Mouse (Mus musculus): ENCODE measurements around the gene Pemt. TPM values are rescaled to one million over a fixed set of nuclear protein-coding genes. Genes with fewer than 3 reads are reported as not detected.

Gene Pemt
- total RNA-seq, 2 experiments from 2014 or later, result 1.3 to 1.9 TPM

- no peak for DNase-seq
- intact Hi-C loops (cut with DNase I), result no loop called here
These were observed 40.4 kb downstream of the Pemt start for GRCm38 (mm10) chr11:60005866-60006265.

- no peak for DNase-seq
- intact Hi-C loops (cut with DNase I), result no loop called here
These were observed 41.6 kb downstream of the Pemt start for GRCm38 (mm10) chr11:60004716-60005115.

- DNase-seq, result no peak
- intact Hi-C loops (cut with DNase I), result no loop called here
These were observed 42.5 kb downstream of the Pemt start for GRCm38 (mm10) chr11:60003811-60004210.

GRCm38 (mm10) chr11:60001231-60001980, 44.9 kb downstream of the Pemt start:
- DNase-seq, result no peak
- intact Hi-C loops (cut with DNase I), result no loop called here

DNA sequence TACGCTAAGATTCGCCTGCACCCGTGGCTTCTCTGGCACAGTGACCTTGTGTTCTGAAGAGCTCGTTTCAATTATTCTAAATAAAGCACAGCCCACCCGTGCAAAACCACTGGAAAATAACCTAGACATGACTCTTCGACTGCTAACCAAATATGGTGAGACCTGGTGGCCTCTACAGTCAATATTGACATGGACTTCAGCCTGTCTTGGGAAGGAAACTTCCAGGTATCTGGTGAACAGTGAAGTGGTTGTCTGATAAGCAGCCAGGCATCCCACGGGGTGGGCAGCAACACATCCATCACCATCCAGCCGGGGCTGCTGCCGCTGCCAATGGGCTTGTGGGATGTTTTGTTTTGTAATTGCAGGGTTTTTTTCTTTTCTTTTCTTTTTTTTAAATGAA, 52.0 kb downstream of the Pemt start:
- DNase-seq, result no peak
- intact Hi-C loops (cut with DNase I), result no loop called here

DNA sequence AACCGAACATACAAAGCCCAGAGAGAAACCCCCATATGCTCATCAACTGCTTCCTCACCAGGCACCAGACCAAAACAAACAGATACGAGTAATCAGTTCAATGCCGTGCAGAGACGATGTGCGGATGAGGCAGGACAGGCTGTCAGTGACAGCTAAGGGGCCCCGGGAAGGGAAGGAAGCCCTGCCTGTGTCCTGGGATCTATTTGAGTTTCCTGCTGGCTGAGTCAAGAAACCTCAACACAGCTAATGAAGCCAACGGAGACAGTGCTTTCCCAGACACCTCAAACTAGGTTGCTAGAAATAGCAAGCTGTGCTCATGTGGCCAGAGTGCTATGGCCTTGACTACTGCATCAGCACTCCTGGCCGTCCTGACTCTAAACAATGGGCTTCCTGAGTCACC, 54.9 kb downstream of the Pemt start:
- DNase-seq, result peak in 1 of 2 experiments; percentile 7
- intact Hi-C loops (cut with DNase I), result no loop called here

GRCm38 (mm10) chr11:59989406-59989805, 56.9 kb downstream of the Pemt start:
- DNase-seq, result no peak
- intact Hi-C loops (cut with DNase I), result no loop called here

GRCm38 (mm10) chr11:59977831-59978230, 68.5 kb downstream of the Pemt start:
- intact Hi-C loops (cut with DNase I), result no loop called here
- no peak for DNase-seq

GRCm38 (mm10) chr11:59975241-59975640, 71.0 kb downstream of the Pemt start:
- intact Hi-C loops (cut with DNase I), result no loop called here

DNA sequence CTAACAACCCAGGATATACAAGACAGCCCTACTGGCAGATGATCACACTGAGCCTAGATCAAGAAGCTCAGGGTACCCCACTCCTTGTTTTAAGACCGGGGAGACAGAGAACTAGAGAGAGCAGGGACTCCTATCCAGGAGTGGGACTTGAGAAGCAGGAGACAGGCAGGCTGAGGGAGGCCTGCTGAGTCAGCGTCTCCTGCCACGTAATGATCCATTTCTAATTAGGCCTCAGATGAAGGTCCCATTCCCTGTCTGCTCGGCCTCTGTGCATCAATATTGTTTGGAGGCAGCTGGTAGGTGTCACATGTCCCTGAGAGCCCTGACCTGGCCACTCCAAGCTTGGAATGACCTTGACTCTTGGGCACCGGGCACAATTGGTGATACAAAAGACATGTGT, 72.9 kb downstream of the Pemt start:
- DNase-seq, result no peak
- intact Hi-C loops (cut with DNase I), result no loop called here

More at GRCm38 (mm10) chr11:59975241-59975640, 71.0 kb downstream of the Pemt start:
- no peak for DNase-seq

DNA sequence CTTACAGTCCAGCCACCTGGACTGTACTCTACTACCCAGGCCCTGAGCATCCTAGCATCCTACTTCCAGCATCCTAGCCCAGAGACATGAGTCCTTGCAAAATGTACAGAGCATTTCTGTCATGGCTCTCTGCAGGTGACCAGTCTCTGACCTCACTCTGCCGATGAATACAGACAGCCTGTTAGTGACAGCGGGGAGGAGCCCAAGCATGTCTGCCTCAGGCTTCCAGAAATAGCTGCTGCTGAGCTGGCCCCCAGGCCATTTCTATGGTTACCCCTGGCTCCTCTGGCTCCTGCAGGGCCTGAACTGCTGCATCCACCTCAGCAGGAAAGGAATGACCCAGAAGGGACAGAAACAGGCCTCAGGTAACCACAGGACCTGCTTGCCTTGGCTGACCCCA, 74.6 kb downstream of the Pemt start:
- DNase-seq, result no peak
- intact Hi-C loops (cut with DNase I), result loop anchor here (2.0 kb wide), 1 partner anchor 47 kb away; no protein-coding TSS in a partner anchor

DNA sequence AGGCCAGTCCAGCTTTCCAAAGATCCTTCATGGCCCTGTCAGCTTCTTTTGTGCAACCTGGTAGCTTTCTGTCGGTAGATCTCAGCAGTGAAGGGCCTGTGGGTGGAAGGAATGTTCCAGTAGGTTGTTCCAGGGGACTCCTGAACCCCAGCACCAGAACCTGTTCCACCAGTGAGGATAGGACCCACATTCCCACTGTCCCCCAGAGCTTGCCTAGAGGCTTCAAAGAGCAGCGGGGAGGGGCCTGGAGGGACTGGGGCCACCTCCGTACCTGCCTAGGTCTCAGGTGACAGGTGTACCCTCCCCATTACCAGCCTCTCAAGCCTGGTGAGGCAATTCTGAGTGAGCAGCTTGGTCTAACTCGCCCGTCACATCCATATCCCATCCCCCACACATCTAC, 75.5 kb downstream of the Pemt start:
- intact Hi-C loops (cut with DNase I), result loop anchor here (2.0 kb wide), 1 partner anchor 48 kb away; no protein-coding TSS in a partner anchor
- DNase-seq, result no peak

DNA sequence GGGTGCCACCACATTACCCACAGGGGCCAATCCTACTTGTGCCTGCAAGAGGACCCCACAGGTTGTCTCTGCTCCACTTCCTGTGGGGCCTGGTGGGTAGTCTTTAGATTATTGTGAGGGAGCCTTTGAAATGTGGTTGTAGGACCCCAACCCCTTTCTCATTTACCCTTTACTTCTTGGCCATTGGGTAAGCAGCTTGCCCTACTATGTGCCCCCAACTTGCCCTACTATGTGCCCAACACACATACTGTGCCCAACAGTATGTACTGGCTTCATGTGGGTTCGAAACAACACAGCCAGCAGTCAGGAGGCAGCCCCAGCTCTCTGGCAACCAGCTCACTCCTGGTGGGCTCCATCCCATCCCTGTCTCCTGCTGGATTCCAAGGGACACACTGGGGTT, 78.5 kb downstream of the Pemt start:
- intact Hi-C loops (cut with DNase I), result no loop called here
- DNase-seq, result no peak

DNA sequence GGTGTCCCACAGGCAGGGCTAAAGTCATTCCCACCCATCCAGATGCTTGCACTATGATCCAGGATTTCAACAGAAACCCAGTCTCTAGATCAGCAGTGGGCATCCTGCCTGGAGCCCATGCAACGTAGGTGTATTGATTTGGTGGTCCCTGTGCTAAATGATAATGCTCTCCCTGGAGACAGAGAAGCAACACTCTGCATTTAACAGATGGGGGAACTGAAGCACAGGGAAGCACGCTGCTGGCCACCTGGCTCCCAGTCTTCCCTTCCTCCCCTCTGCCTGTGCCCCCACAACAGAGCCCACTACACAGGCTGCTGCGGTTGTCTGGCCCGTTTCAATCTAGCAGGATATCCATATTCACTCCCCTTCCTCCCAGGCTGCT, 80.2 kb downstream of the Pemt start:
- no peak for DNase-seq
- intact Hi-C loops (cut with DNase I), result loop anchor here (1.0 kb wide), 1 partner anchor 86 kb away; no protein-coding TSS in a partner anchor

DNA sequence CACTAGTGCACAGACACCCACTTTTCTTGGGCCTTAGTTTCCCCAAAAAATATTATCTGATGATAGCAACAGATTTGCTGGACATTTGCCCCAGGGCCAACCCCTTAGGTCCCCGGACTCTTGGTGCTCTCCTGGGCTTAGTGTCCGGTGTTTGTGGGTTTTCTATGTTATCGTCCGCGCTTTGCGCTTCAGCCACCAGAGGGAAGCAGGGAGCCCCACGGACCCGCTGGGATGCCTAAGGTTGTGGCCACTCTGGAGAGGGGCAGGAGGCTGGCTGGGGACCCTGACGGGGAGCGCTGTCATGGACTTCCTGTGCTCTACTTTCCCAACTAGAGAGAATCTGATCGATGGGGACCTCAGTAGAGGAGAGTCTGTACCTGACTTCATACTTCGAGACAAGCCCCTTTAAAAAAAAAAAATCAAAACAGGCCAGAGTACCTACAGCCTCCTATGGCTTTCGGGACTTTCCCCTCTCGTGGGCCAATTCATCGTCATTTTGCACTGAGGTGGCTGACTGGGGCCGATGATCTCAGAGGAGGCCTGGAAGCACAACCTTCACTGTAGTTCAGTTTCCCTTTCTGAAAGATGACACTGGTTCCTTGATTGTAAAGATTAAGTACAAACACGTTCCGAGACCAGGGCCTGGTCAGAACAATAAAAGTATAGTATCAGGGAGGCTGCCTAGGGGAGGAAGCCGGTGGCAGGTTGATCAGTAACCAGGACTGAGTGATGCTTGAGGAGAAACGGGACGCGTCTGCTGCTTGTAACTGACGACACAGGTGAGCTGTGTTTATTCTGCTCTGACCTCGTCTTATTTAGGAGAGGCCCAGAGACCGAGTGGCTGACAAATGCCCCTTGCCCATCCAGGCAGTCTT, 80.8 kb downstream of the Pemt start:
- intact Hi-C loops (cut with DNase I), result loop anchor here (1.0 to 2.0 kb wide), 4 partner anchors 61 to 111 kb away; no protein-coding TSS in a partner anchor
- DNase-seq, result peak; percentile 85 to 89

GRCm38 (mm10) chr11:59964818-59965217, 81.5 kb downstream of the Pemt start, which contains the start of gene Rasd1:
Rasd1 (minus strand) TSS chr11:59964944.
- peak; percentile 86 to 88 for DNase-seq
- intact Hi-C loops (cut with DNase I), result loop anchor here (2.0 kb wide), 3 partner anchors 62 to 112 kb away; no protein-coding TSS in a partner anchor

GRCm38 (mm10) chr11:59964163-59964758, 82.0 kb downstream of the Pemt start:
- DNase-seq, result peak; percentile 31 to 42
- intact Hi-C loops (cut with DNase I), result loop anchor here (2.0 kb wide), 3 partner anchors 63 to 113 kb away; no protein-coding TSS in a partner anchor

DNA sequence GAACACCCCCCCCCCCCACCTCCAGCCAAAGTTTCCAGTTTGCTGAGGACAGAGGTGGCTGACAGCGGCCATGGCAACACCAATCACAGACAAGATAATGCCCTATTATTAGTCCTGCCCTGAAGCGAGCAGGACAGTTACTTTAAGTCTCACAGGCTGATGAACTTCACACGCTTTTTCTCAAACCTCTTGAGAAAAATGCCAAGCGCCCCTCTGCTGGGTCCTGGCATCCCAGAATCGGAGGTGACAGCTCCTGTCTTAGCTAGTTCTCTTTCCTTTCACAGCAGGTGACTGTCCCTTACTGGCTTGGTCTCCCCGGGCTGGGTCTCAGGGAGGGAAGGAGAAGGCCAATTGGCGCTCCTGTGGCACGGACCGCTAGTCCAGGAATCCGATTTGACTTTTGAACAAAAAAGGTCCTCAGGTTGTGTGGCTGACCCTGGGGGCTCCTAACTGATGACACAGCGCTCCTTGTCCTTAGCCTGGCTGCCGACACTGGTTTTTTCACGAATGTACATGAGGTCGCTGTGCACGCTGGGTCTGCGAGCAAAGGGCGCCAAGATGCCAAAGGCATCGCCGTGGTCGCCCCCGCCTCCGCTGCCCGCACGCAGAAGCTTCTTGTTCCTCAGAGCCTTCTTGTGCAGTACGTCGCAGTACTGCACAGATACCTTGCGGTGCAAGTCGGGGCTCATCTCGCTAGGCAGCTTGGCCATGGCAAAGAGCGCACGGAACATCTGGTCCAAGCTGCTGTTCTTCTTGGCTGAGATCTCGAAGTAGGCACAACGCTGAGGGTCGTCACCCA, 82.7 kb downstream of the Pemt start:
- intact Hi-C loops (cut with DNase I), result loop anchor here (2.0 kb wide), 3 partner anchors 63 to 113 kb away; no protein-coding TSS in a partner anchor
- DNase-seq, result peak in 1 of 2 experiments; percentile 31

DNA sequence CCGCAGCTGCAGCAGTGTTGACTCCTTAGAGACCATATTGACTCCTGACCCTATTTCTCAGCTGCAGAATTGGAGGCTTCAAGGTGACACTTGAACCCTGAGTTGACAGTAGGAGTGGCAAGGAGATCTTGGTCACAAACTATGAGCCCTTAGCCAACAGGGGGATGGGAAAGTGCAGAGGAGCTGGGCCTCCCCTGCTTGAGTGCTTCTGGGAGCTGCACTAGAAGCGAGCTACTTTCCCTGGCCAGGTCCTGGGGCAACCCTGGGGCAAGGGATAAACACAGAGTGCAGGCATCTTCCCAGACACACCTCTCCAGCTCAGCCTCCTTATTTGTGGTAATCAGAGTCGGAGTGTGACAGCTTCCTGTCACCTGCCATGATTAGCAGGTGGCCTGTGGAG, 83.7 kb downstream of the Pemt start:
- intact Hi-C loops (cut with DNase I), result no loop called here
- no peak for DNase-seq

- DNase-seq, result no peak
- intact Hi-C loops (cut with DNase I), result no loop called here
These were observed 84.9 kb downstream of the Pemt start for GRCm38 (mm10) chr11:59961338-59961875.

Measured in heart, postnatal 14 days (tissue).